Mouse (Mus musculus): ENCODE measurements around the gene Ccpg1.

- TF ChIP-seq EP300 (optimal IDR thresholded peaks at IDR 0.05) (no peak), CTCF (IDR thresholded peaks at IDR 0.05; ENCODE audit: low read depth) (no peak)
These were observed 54.9 kb downstream of the Ccpg1 start, which contains the start of gene Pigb for GRCm38 (mm10) chr9:73040080-73040479.
